Mouse (Mus musculus) limb, embryonic 13.5 days (tissue): Measurements from ENCODE around the gene Otud4. TPM values are rescaled to one million over a fixed set of nuclear protein-coding genes. Genes with fewer than 3 reads are reported as not detected.

Experiments used
- ATAC-seq: fragments of 200-750 bp; cut with Nextera tagmentation; 2 replicates; pipeline ENCODE4 v1.8.0; 2017; ENCODE audit warnings: low read depth, moderate number of reproducible peaks, moderate TSS enrichment; ENCODE audit not compliant: low FRiP score
- H3K27ac ChIP-seq: fragments of 300-500 bp; sonication (generic); 2 replicates; pipeline ENCODE4 v1.5.1; 2015; ENCODE audit warnings: inconsistent platforms, mild to moderate bottlenecking, moderate library complexity
- H3K27me3 ChIP-seq: fragments of 300-500 bp; sonication (generic); 2 replicates; pipeline ENCODE4 v1.6.1; 2015; ENCODE audit warnings: mild to moderate bottlenecking, inconsistent platforms
- H3K36me3 ChIP-seq: fragments of 300-500 bp; sonication (generic); 2 replicates; pipeline ENCODE4 v1.6.1; 2015; ENCODE audit warnings: inconsistent platforms, mild to moderate bottlenecking, moderate library complexity
- H3K4me1 ChIP-seq: fragments of 300-500 bp; sonication (generic); 2 replicates; pipeline ENCODE4 v1.6.1; 2015; ENCODE audit warnings: inconsistent platforms
- H3K4me2 ChIP-seq: fragments of 300-500 bp; sonication (generic); replicated peaks from 2 replicates; pipeline ENCODE4 v1.6.1; 2015; ENCODE audit warnings: inconsistent platforms, mild to moderate bottlenecking, moderate library complexity
- H3K4me3 ChIP-seq: fragments of 300-500 bp; sonication (generic); 2 replicates; pipeline ENCODE4 v1.5.1; 2015; ENCODE audit warnings: moderate library complexity, mild to moderate bottlenecking, inconsistent platforms
- H3K9ac ChIP-seq: fragments of 300-500 bp; sonication (generic); 2 replicates; pipeline ENCODE4 v1.6.1; 2015; ENCODE audit warnings: mild to moderate bottlenecking, inconsistent platforms
- H3K9me3 ChIP-seq: fragments of 300-500 bp; sonication (generic); 2 replicates; pipeline ENCODE4 v1.6.1; 2016; ENCODE audit warnings: inconsistent platforms
- WGBS: fragments of 180-500 bp; shearing (Covaris S2); methylation state at CpG from one replicate; pipeline ENCODE4 v1.1.7; 2015; 5-methylcytosine and 5-hydroxymethylcytosine counted together
- polyA plus RNA-seq: library from polyadenylated mRNA; unstranded; fragments of >200 nt; fragmentation: Nextera tagmentation; extraction: Ambion mirVana; gene quantifications from 2 replicates; pipeline ENCODE4 v1.2.1, GENCODE M21; 2015

Gene Otud4
- polyA plus RNA-seq, 1 experiment from 2014 or later, result 12.2 TPM

DNA sequence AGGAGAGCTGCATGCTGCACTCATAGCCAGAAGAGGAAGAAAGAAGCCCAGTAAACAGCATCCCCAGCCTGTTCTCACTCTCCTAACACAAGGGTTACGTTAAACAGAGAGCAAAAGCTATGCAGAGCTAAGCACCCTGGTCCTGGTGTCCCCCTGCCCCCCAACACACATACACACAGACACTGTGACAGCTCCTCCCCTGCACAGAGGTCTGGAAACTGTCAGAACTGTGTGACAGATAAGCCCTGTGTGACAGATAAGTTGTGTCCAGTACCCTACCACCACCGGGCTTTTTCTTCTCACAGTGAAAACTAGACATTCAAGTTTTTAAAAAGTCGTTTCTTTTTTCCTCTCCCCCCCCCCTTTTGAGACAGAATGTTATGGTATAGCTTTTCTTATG, 19.4 kb upstream of the Otud4 start:
- H3K9me3 ChIP-seq, result no peaks in the 10 kb centered on the region
- peak overlapping the region; percentile 10; the same call in 1 of the 2 replicates for H3K27ac ChIP-seq
- H3K36me3 ChIP-seq, result no peaks in the 10 kb centered on the region
- no peak for ATAC-seq
- WGBS, result 25% methylated on average over 3 of the region's 3 CpGs
- no peaks in the 10 kb centered on the region for H3K27me3 ChIP-seq
- H3K9ac ChIP-seq, result no peak overlapping the region
- H3K4me3 ChIP-seq, result no peak overlapping the region
- H3K4me1 ChIP-seq, result 0 out of 2 replicates have a peak, but pooled peaks cover 3% of the 10 kb centered on the region
- H3K4me2 ChIP-seq, result no peak overlapping the region

DNA sequence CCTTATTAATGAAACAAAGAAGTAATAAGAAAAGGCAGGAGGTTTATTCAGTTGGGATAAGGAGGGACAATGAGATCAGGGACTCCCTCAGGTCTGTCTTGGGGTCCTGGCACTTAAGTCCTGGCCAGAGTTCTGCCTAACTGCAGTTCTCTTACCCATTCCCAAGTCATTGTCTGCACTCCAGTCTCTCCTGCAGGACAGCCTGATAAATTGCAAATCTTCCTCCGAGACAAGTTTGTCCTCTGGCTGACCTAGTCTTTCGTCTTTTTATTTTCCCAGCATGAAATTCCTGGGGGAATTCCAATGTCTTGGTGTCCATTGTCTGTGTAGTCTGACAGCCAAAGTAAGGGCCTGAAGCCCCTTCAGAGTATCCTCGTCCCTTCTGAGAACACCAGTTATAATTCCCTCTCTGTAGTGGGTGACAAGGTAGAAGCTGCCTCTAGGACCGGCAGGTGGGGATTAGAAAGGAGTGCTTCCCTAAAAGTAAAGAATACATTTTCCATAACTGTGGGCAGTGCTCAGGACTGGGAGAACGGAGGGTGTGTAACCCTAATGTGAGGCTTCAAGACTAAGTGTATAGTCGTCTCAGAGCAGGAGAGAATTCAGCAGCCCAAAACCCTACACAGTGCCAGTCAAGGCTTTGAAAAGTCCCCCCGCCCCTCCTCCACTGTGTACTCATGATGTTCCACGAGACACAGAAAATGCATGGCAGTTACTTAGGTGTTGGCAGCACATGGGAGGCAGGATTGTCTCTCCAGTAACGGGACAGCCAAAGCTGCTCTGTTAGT, 18.7 kb upstream of the Otud4 start:
- H3K27ac ChIP-seq, result no peak overlapping the region

DNA sequence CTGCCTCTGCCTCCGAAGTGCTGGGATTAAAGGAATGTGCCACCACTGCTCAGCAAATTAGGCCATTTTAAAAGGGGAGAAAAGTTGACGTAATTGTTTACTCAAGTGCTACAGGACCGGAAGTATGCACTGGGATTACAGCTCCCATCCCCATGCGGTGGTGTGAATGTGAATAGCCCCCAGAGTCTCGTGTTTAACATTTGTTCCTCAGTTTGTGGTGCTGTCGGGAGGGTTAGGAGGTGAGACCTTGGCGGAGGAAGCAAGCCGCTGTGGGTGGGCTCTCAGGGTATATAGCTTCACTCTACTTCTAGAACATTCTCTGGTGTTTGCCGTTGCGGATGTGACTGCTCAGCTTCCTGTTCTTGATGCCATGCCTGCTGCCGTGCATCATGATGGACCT, 17.1 kb upstream of the Otud4 start:
- no peaks in the 10 kb centered on the region for H3K9me3 ChIP-seq
- H3K27ac ChIP-seq, result no peak overlapping the region
- H3K36me3 ChIP-seq, result no peaks in the 10 kb centered on the region
- no peaks in the 10 kb centered on the region for H3K27me3 ChIP-seq
- WGBS, result 64% methylated on average over 11 of the region's 11 CpGs
- no peak overlapping the region for H3K4me3 ChIP-seq
- no peak for ATAC-seq
- no peak overlapping the region for H3K4me2 ChIP-seq
- no peak overlapping the region for H3K9ac ChIP-seq
- 0 out of 2 replicates have a peak, but pooled peaks cover 3% of the 10 kb centered on the region for H3K4me1 ChIP-seq

More for the DNA sequence above, 18.7 kb upstream of the Otud4 start:
- Histone ChIP-seq H3K9me3 (no peaks in the 10 kb centered on the region), H3K9ac (no peak overlapping the region), H3K4me3 (no peak overlapping the region), H3K36me3 (no peaks in the 10 kb centered on the region), H3K27me3 (no peaks in the 10 kb centered on the region), H3K4me1 (0 out of 2 replicates have a peak, but pooled peaks cover 3% of the 10 kb centered on the region), H3K4me2 (no peak overlapping the region)
- WGBS, result 55% methylated on average over 9 of the region's 9 CpGs
- ATAC-seq, result no peak

DNA sequence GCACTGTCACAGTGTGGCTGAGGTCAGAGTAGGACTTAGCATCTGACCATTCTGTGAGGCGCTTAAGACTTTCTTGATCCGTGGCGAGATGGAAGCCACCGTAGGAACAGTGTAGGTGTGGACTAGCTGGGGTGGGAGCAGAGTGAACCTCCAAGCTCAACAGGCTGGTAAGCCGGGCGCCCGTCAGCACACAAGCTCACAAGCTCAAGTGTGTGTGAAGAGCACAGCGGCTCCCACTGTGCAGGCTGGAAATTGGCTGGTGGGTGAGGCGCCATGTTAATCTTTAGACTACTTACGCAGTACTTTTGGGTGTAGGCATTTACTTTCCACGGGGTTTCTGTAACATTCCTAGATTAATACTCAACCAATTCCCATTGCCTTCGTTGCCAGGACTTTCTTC, 16.1 kb upstream of the Otud4 start:
- Histone ChIP-seq H3K9ac (no peak overlapping the region), H3K4me3 (no peak overlapping the region), H3K36me3 (no peaks in the 10 kb centered on the region), H3K4me2 (no peak overlapping the region), H3K27me3 (no peaks in the 10 kb centered on the region), H3K9me3 (no peaks in the 10 kb centered on the region), H3K4me1 (0 out of 2 replicates have a peak, but pooled peaks cover 3% of the 10 kb centered on the region), H3K27ac (no peak overlapping the region)
- ATAC-seq, result no peak
- 94% methylated on average over 12 of the region's 12 CpGs for WGBS

DNA sequence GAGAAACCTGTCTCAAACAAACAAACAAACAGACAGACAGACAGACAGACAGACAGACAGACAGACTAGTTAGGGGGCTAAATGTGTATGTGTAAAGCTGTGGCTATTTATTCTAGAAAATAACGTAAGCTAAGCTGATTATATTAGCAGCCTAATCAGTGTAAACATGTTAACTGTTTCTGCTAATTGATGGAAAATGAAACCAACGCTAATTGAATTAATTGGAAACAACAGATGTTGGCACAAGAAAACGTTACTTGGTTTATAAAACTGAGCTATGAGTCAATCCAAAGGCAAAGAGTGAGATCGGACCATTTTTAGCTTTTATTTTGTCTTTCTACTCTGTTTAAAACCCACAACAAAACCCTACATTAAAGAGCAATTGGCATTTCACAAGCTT, 15.0 kb upstream of the Otud4 start:
- Histone ChIP-seq H3K27me3 (no peaks in the 10 kb centered on the region), H3K9ac (no peak overlapping the region), H3K4me2 (no peak overlapping the region), H3K27ac (no peak overlapping the region), H3K9me3 (no peaks in the 10 kb centered on the region), H3K4me1 (0 out of 2 replicates have a peak, but pooled peaks cover 3% of the 10 kb centered on the region), H3K36me3 (no peaks in the 10 kb centered on the region), H3K4me3 (no peak overlapping the region)
- ATAC-seq, result no peak
- 54% methylated on average over 4 of the region's 4 CpGs for WGBS

DNA sequence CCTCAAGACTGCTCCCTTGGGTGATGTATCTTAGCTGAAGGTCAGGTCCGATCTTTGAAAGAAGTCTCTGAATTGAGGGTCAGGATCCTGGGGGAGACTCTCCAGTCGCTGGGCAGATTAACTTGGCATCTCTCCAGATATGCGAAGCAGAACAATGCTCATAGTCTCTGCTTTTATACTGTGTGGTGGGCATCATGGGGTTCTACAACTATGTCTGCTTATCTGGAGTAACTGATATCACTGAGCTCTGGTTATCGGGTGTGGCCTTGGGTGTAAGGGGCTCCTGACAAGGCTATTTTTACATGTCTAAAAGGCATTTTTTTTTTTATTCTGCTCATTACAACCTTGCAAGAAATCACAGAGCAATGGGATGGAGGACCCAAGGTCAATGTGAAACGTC, 13.2 kb upstream of the Otud4 start:
- H3K4me3 ChIP-seq, result no peak overlapping the region
- H3K9ac ChIP-seq, result no peak overlapping the region
- no peak overlapping the region for H3K27ac ChIP-seq
- H3K9me3 ChIP-seq, result no peaks in the 10 kb centered on the region
- 84% methylated on average over 5 of the region's 5 CpGs for WGBS
- H3K4me2 ChIP-seq, result no peak overlapping the region
- no peak for ATAC-seq
- H3K36me3 ChIP-seq, result no peaks in the 10 kb centered on the region
- no peaks in the 10 kb centered on the region for H3K27me3 ChIP-seq
- H3K4me1 ChIP-seq, result no peaks in the 10 kb centered on the region

DNA sequence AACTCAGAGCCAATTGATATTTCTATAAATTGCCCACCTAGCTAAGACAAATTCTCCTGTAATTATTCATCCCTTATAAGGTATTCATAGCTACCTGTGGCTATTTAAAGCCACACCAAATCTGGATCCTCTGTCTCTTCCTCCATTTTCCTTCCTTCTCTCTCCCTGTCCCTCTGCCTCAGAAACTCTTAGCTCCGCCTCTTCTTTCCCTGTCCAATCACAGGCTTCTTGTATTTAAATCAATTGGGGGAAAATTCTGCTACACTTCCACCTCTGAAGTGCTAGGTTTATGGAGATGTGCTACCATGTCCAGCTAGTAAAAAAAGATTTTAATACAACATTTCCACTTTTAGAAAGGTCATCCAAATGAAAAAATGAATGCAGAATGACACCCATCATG, 3.9 kb upstream of the Otud4 start:
- H3K27ac ChIP-seq, result no peak overlapping the region
- H3K9me3 ChIP-seq, result no peaks in the 10 kb centered on the region
- WGBS, result 100% methylated on average over 1 of the region's 1 CpGs
- H3K9ac ChIP-seq, result no peak overlapping the region
- H3K36me3 ChIP-seq, result no peaks in the 10 kb centered on the region
- H3K27me3 ChIP-seq, result no peaks in the 10 kb centered on the region
- ATAC-seq, result no peak
- peaks cover under 1% of the 10 kb centered on the region for H3K4me1 ChIP-seq
- no peak overlapping the region for H3K4me2 ChIP-seq
- no peak overlapping the region for H3K4me3 ChIP-seq

DNA sequence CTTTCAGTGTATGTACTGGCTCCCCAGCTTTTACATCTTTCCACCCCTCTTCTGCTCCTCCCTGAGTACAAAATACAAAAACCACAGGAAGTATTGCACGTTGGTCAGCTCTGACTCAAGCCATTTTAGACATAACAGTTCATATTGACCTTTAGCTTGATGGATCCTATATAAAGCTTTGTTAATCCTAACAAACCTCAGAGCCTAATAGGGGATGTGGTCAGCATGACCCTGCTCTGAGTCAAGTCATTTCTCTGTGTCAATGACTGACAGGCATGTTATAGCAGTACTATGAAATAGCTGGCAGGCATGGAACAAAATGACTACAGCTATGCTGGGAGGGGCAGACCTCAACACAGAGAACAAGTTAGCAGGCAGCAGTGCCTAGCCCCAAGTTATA, 3.3 kb upstream of the Otud4 start:
- H3K4me2 ChIP-seq, result no peak overlapping the region
- no peak overlapping the region for H3K4me3 ChIP-seq
- no peak overlapping the region for H3K27ac ChIP-seq
- H3K4me1 ChIP-seq, result peaks cover 7% of the 10 kb centered on the region
- 68% methylated on average over 1 of the region's 1 CpGs for WGBS
- H3K27me3 ChIP-seq, result no peaks in the 10 kb centered on the region
- no peak for ATAC-seq
- H3K9ac ChIP-seq, result no peak overlapping the region
- no peaks in the 10 kb centered on the region for H3K36me3 ChIP-seq
- H3K9me3 ChIP-seq, result no peaks in the 10 kb centered on the region

DNA sequence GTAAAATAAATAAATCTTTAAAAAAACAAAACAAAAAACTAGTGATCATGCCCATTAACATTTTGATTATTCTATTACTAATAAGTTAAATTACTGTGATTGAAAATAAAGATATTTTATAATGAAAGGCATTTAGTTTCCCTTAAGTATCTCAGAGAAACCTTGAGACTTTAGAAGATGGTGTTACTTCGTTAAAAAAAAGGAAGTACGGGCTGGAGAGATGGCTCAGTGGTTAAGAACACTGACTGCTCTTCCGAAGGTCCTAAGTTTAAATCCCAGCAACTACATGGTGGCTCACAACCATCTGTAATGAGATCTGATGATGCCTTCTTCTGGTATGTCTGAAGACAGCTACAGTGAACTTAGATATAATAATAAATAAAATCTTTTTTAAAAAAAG, 2.2 kb upstream of the Otud4 start:
- Histone ChIP-seq H3K4me1 (peaks cover 18% of the 10 kb centered on the region), H3K27me3 (no peaks in the 10 kb centered on the region), H3K9me3 (no peaks in the 10 kb centered on the region), H3K4me2 (no peak overlapping the region), H3K4me3 (no peak overlapping the region), H3K36me3 (no peaks in the 10 kb centered on the region), H3K9ac (no peak overlapping the region), H3K27ac (no peak overlapping the region)
- 79% methylated on average over 3 of the region's 3 CpGs for WGBS
- ATAC-seq, result no peak

DNA sequence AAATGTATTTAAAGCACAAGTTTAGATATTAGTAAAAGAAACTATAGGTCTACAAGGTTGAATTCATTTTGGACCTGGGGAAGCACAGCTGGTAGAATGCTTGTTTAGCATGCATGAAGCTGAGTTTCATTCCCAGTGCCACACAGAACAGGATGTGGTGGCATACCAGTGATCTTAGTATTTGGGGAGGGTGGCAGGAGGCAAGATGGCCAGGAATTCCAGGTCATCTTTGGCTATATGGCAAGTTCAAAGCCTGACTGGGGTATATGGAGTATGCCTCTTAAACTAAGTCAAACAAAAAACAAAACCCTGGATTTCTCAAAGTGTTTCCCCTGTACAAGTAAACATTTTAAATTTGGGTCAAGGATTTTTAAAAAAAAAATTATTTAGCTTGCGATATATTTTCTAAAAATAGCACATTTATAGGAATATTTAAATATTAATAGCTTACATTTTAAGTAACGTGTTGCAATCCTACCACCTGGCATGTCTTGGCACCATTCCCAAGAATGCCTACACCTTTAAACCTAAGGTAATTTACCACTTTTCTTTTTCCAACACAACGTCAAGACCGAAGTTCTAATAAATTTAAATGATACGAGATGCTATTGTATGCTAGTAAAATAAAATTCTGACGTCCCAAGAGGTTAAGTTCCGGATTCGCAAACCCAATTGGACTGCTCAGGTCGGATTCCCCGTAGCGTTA, 1.3 kb upstream of the Otud4 start:
- ATAC-seq, result no peak
- Histone ChIP-seq H3K4me3 (peak overlapping the region; percentile 94), H3K27ac (peak overlapping the region; percentile 85; the same call in 1 of the 2 replicates), H3K9me3 (no peaks in the 10 kb centered on the region), H3K27me3 (no peaks in the 10 kb centered on the region), H3K4me1 (peaks cover 25% of the 10 kb centered on the region), H3K9ac (peak overlapping the region; percentile 88), H3K36me3 (no peaks in the 10 kb centered on the region), H3K4me2 (peak overlapping the region; percentile 71)
- 5% methylated on average over 11 of the region's 11 CpGs for WGBS

DNA sequence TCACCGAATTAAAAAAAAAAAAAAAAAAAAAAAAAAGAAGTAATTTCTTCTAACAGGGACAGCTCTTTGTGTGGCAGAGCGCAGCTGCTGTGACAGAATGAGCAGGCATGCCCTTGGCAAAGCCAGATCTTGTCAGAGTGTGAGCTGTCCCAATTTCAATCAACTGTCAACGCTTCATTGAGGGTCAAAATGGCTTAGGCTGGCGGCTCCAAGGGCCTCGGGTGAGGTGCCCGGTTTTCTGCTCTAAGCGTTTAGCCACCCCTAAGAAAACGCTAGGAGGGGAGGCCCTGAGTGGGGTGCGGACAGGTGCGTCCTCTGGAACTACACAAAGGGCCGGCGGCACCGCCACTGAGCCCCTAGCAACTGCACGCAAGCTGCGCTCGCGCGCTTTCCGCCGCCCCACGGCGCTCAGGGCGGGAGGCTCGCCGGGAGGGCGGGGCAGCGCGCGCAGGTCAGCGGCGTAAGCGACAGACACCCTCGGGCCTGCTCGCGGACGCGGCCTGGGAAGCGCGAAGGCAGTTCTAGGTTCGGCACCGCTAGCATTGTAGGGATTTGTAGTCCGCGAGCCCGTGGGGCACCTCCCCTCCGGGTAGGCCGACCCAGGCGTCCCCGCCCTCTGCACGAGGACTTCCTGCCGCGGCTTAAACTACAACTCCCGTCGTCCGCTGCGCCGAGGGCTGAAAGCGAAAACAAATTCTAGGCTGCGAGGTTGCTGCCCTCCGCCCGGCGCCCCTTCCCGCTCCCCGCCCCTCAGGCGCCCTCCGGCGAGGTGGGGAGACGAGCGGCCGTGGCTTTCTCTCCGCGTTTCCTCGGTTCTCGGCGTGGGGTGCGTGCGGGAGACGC, 490 bp upstream of the Otud4 start:
- H3K27ac ChIP-seq, result peak overlapping the region; percentile 92
- 0% methylated on average over 65 of the region's 77 CpGs for WGBS
- peaks cover under 1% of the 10 kb centered on the region for H3K36me3 ChIP-seq
- peaks cover 28% of the 10 kb centered on the region for H3K4me1 ChIP-seq
- H3K27me3 ChIP-seq, result no peaks in the 10 kb centered on the region
- H3K4me2 ChIP-seq, result peak overlapping the region; percentile 79
- ATAC-seq, result peak; percentile 99
- H3K4me3 ChIP-seq, result peak overlapping the region; percentile 94
- H3K9ac ChIP-seq, result peak overlapping the region; percentile 88
- no peaks in the 10 kb centered on the region for H3K9me3 ChIP-seq

DNA sequence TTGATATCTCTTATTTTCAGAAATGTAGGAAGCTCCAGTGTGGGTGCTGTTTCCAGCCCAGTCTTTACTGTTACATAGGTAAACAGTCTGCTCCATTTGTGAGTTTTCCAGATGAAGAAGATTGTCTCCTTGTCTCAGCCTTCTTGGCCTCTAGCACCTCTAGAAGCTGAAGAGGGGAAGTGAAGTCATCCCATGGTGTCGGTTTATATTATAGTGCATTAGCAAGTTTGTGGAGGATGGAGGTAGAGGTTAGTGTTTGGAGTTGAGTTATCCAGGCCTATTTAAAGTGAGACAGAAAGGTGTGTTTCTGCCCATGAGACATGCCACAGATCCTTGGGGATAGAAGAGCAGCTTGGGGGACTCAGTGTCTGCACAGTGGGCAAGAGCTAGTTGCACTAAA, 1.7 kb downstream of the Otud4 start:
- no peaks in the 10 kb centered on the region for H3K27me3 ChIP-seq
- ATAC-seq, result no peak
- no peaks in the 10 kb centered on the region for H3K9me3 ChIP-seq
- 30% methylated on average over 1 of the region's 1 CpGs for WGBS
- no peak overlapping the region for H3K27ac ChIP-seq
- peak overlapping the region; percentile 88 for H3K9ac ChIP-seq
- peaks cover 28% of the 10 kb centered on the region for H3K4me1 ChIP-seq
- H3K36me3 ChIP-seq, result peaks cover 17% of the 10 kb centered on the region
- peak overlapping the region; percentile 79 for H3K4me2 ChIP-seq
- peak overlapping the region; percentile 94 for H3K4me3 ChIP-seq
